Mouse (Mus musculus) adrenal gland, postnatal 10 days (tissue): ENCODE measurements around the gene Fbxl17. TPM values are rescaled to one million over a fixed set of nuclear protein-coding genes. Genes with fewer than 3 reads are reported as not detected.

Experiments used
- DNase-seq: peaks from one replicate; pipeline ENCODE4 v3.0.0; 2021; ENCODE audit warnings: mixed read lengths
- long read RNA-seq, 2 experiments: library from polyadenylated mRNA; stranded (forward); transcript quantifications; one replicate each; pipeline ENCODE4 v2.0.0; 2021
- total RNA-seq, 2 experiments: library from RNA; stranded (reverse); gene quantifications; 2 replicates each; pipeline ENCODE4 v1.2.3; 2021

The Fbxl17 gene
- 10 to 100 TPM; 25.0 to 32.7 TPM for total RNA-seq
- long read RNA-seq, experiment 1, full-length matches to known transcripts = 70 of 83 reads
- long read RNA-seq, experiment 1, partial matches to known transcripts = 4 of 83 reads
- long read RNA-seq, experiment 1, other reads (novel, unspliced or antisense) = 9 of 83 reads
- long read RNA-seq, experiment 2, full-length matches to known transcripts = 47 of 55 reads
- long read RNA-seq, experiment 2, partial matches to known transcripts = 2 of 55 reads
- long read RNA-seq, experiment 2, other reads (novel, unspliced or antisense) = 6 of 55 reads

- peak; percentile 78 for DNase-seq
These were observed at the start of gene Fbxl17 for GRCm38 (mm10) chr17:63499636-63500155. Gene Fbxl17, minus strand, starts transcription at chr17:63500017.

DNA sequence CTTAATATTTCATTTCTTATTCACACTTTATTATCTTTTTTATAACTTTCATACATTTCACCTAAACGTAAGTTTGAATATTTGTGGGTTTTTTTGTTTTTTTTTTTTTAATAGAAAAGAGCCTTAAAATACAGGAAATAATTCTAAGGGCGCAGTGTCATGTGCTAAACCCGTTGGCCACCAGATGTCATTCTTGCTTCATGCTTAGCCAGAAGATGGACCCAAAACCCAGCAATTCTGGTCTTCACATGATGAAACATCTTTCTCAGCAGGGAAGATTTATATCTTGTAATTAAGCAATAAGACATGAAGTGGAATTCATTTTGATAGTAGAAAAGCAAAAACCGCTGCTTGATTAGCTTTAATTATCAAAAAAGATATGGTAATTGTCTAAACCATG lies 47.6 kb upstream of the Fbxl17 start:
- peak; percentile 10 for DNase-seq

- no peak for DNase-seq
These were observed 34.9 kb upstream of the Fbxl17 start for GRCm38 (mm10) chr17:63534576-63535265.

- DNase-seq = no peak
These were observed 33.4 kb upstream of the Fbxl17 start for GRCm38 (mm10) chr17:63533074-63533836.

GRCm38 (mm10) chr17:63529476-63529875 lies 29.7 kb upstream of the Fbxl17 start:
- no peak for DNase-seq

- DNase-seq = no peak
These were observed 20.9 kb upstream of the Fbxl17 start for GRCm38 (mm10) chr17:63520691-63521090.

DNA sequence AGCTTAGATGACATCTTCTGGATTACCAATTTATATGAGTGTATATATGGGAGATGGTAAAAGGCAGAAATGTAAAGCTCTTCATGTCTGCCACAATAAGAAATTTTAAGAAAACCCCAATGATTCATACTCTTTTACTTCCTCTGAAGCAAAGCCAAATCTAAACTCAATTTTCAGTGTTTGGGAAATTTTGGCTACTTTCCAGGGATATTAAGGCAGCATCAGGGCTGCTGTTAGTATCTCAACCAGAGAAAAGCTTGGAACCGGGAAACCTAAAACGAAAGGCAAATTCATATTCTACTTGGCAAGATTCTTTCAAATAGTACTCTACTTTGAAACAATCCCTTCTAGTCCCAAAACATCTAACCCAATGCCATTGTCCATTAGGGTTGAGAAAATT lies 10.6 kb upstream of the Fbxl17 start:
- no peak for DNase-seq

- no peak for DNase-seq
These were observed 1.3 kb upstream of the Fbxl17 start for GRCm38 (mm10) chr17:63501091-63501490.

GRCm38 (mm10) chr17:63500156-63500834 lies 478 bp upstream of the Fbxl17 start:
- peak; percentile 87 for DNase-seq

DNA sequence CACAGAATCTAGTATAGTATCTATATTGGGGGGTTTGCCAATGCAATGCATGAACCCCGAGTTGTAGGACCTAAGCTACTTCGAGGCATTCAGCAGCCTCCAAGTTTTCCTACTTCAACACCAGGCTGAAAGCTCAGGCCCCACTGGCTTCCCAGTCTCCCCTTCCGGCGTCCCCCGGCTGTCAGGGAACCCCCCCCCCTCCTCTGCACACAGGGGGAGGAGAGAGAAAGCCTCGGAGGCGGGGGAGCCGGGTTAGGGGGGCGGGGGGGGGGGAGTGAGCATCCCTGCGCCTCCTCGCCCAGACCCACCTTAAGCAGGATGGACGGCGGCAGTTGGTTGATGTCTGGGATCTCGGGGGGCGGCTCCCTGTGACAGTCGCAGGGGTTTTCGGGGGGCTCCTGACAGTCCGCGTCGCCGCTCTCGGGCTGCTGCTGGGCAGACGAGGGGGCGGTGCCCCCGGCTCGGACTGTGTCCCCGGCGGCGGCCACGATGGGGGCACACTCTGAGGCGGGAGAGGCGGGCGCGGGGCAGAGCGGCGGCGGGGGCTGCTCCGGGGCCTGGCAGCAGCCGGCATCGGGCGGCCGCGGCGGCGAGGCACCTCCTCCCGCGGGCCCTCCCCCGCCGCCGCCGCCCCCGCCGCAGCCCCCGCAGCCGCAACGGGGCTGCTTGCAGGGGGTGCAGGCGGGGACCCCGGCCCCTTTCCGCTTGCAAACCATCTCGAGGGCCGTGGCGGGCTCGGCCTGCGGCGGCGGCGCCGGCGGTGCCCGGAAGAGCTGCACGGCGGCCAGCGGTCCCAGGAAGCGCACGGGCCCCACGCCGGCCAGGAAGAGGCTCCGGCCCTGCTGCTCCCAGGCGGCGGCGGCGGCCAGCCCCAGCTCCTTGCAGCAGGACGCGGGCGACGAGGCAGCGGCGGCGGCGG lies 841 bp downstream of the Fbxl17 start:
- DNase-seq = peak; percentile 70

GRCm38 (mm10) chr17:63498182-63498716 lies 1.6 kb downstream of the Fbxl17 start:
- no peak for DNase-seq

GRCm38 (mm10) chr17:63497206-63497731 lies 2.5 kb downstream of the Fbxl17 start:
- DNase-seq = no peak

DNA sequence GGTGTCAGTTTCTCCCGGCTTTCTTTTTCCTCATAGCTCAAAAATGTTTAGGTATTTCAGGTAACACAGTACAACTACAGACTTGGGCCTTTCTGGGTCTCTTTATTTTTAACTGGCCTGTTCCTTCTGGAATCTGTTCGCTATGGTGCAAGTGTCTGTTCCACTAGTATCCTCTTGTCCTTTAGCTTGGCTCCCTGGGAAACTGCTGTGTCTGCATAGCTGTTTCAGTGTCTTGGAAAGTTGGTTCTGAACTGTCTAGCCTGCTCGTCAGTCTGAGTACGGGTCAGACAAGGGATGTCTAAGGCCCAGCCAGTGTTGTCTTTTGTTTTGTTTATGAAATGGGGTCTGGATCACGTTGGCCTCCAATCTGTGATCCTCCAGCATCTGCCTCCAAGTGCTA lies 3.7 kb downstream of the Fbxl17 start:
- DNase-seq = no peak

DNA sequence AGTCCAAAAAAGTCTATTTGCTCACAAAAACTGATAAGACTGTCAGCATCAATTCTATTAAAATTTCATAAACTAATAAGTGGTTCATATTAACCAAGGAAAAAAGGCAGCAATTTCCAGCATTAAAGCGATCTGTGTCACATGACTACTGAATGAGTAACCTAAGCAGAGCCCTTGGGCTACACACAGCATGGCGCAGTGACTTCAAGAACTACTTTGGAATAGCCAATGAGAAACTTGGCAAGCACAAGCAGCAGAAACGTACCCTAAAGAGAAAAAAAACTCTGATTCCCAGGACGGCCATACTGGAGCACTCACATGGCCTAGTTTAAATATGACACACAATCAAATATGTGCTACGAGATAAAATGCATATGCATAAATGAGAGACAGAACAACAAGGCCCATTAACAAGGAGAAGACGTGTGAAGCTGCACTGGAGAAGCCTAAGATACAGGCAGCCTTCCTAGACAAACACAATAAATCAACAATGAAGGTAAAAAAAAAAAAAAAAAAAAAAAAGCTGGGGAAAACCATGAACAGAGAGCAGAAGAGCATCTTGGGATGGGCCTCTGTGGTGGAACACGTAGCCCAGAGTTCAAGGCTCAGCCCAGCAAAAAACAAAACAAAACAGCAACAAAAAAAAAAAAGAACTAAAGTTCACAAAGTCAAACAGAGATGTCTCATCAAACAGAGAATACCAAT lies 5.8 kb downstream of the Fbxl17 start:
- DNase-seq = no peak

DNA sequence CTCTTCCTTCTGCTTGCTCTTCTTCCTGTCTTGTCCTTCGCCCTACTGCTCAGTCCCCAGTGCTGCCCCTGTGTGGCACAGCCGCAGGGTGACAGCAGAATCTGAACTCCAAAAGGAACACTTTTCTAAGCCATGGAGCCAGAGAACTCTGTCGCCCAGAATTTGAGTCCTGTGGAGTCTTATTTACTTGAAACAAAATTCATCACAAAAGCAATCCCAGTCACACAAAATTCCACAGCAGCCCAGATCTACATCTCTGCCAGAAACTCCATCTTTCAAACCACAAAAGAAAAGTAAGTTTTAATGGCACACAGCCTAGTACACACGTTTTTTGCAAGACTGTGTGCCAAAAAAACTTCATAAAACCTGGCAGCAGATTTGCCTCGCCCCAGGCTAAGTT lies 6.5 kb downstream of the Fbxl17 start:
- DNase-seq = peak; percentile 60

- no peak for DNase-seq
These were observed 7.0 kb downstream of the Fbxl17 start for GRCm38 (mm10) chr17:63492665-63493273.

DNA sequence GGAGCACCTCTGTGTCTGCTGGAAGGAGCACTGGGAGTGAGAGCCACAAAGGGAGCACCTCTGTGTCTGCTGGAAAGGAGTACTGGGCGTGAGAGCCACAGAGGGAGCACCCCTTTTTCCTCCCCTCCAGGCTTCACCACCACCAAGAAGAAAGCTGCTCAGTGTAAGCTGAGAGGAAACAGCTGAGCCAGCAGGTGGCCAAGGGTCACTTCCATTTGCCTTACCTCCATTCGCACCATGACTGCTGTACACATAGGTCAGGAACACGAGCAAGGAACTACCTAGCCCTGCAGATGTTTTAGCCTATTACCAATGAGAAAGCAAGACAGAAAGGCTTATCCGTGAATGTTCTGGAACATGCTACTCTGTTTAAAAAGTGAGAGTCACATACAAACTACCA lies 10.3 kb downstream of the Fbxl17 start:
- no peak for DNase-seq

GRCm38 (mm10) chr17:63467866-63468265 lies 32.0 kb downstream of the Fbxl17 start:
- peak; percentile 71 for DNase-seq

DNA sequence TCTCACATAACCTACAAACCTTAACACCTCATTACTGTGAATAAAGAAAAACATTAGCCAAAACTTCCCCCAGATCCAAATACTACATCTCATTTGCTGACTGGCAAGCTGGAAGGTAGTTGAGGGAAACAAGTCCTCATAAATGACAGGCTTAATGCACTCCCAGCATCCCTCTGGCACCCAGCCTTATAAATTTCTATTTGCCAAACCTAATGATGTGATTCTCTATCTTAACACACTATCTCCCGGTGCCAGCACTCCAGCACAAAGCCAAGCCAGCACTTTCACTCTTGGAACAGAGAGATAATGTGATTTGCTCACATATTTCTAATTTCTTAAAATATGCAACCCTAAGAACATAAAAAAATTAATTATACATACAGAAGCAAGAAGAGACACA lies 34.6 kb downstream of the Fbxl17 start:
- no peak for DNase-seq

DNA sequence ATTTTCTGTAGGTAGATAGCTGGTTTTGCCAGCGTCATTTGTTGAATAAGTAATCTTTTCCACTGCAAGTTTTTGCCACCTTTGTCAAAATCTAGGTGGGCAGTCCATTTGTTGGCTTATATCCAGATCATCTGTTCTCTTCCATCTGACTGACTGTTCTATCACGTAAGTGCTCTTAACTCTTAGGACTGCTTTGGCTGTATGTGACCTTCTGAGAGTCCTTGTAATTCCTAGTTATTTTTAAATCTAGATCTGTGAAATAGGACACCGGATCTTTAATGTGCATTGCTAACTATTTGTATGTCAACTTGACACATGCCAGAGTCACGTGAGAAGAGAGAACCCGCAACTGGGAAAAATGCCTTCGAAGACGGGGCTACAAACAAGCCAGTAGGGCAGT lies 37.3 kb downstream of the Fbxl17 start:
- no peak for DNase-seq
